Mouse (Mus musculus) MEL (cell line): ENCODE data around the gene Apoc4. TPM values are rescaled to one million over a fixed set of nuclear protein-coding genes. Genes with fewer than 3 reads are reported as not detected.
A peak's percentile ranks its signal among the peaks of the same experiment; 100 is the strongest.

Experiments
- DNase-seq: peaks from one replicate; pipeline ENCODE4 v3.0.0; 2011; ENCODE audit warnings: low read depth, low spot score
- H3K27ac ChIP-seq: 2 replicates; pipeline ENCODE4 v1.5.1; 2012; ENCODE audit warnings: low read depth, mild to moderate bottlenecking, control low read depth, low read length, moderate library complexity; ENCODE audit not compliant: control insufficient read depth
- H3K27me3 ChIP-seq, 2 experiments: fragments of 150-350 bp in 1 of 2; sonication (generic) in 1 of 2; 2 replicates each; pipeline ENCODE4 v1.6.1; 2012; ENCODE audit warnings: low read length in 2 of 2, mild to moderate bottlenecking in 2 of 2, improper control_type of control experiment in 1 of 2, moderate library complexity in 1 of 2; ENCODE audit not compliant: insufficient read depth in 2 of 2, control insufficient read depth in 1 of 2
- H3K36me3 ChIP-seq, 2 experiments: 2 replicates each; pipeline ENCODE4 v1.6.1; 2012 to 2014; ENCODE audit warnings: low read length in 2 of 2, improper control_type of control experiment in 1 of 2, inconsistent platforms in 1 of 2, mild to moderate bottlenecking in 1 of 2; ENCODE audit not compliant: insufficient read depth in 2 of 2, control insufficient read depth in 1 of 2
- H3K4me1 ChIP-seq, 2 experiments: fragments of 150-350 bp in 1 of 2; sonication (generic) in 1 of 2; 2 replicates each; pipeline ENCODE4 v1.6.1; 2012; ENCODE audit warnings: low read length in 2 of 2, improper control_type of control experiment in 1 of 2, mild to moderate bottlenecking in 1 of 2; ENCODE audit not compliant: insufficient read depth in 2 of 2, control insufficient read depth in 1 of 2
- H3K4me3 ChIP-seq, 2 experiments: fragments of 150-350 bp in 1 of 2; sonication (generic) in 1 of 2; 2 replicates each; pipeline ENCODE4 v1.5.1; 2012; ENCODE audit warnings: low read depth in 2 of 2, low read length in 2 of 2, mild to moderate bottlenecking in 2 of 2, moderate library complexity in 2 of 2, control low read depth in 1 of 2, improper control_type of control experiment in 1 of 2; ENCODE audit not compliant: control insufficient read depth in 1 of 2, insufficient read depth in 1 of 2
- H3K79me2 ChIP-seq: 2 replicates; pipeline ENCODE4 v1.6.1; 2012; ENCODE audit warnings: mild to moderate bottlenecking, low read length, moderate library complexity; ENCODE audit not compliant: control insufficient read depth, poor library complexity, insufficient read depth
- H3K9ac ChIP-seq: 2 replicates; pipeline ENCODE4 v1.6.1; 2012; ENCODE audit warnings: low read depth, mild to moderate bottlenecking, control low read depth, low read length, moderate library complexity; ENCODE audit not compliant: control insufficient read depth, poor library complexity, severe bottlenecking
- H3K9me3 ChIP-seq: fragments of 150-350 bp; sonication (generic); replicated peaks from 2 replicates; pipeline ENCODE4 v1.6.1; 2012; ENCODE audit warnings: mild to moderate bottlenecking, low read length, improper control_type of control experiment, moderate library complexity; ENCODE audit not compliant: insufficient read depth
- BHLHE40 ChIP-seq: IDR thresholded peaks from 2 replicates; pipeline ENCODE4 v1.6.1; 2012; ENCODE audit warnings: low read depth, mild to moderate bottlenecking, inconsistent platforms, low read length, improper control_type of control experiment, borderline replicate concordance
- CTCF ChIP-seq, 3 experiments: IDR thresholded peaks in 2 of 3; conservative IDR thresholded peaks in 1 of 3; 2 replicates each; pipeline ENCODE4 v1.5.1; 2011 to 2012; ENCODE audit warnings: low read length in 3 of 3, low read depth in 2 of 3, mild to moderate bottlenecking in 2 of 3, improper control_type of control experiment in 1 of 3, inconsistent platforms in 1 of 3, mixed read lengths in 1 of 3, moderate library complexity in 1 of 3; ENCODE audit not compliant: control insufficient read depth in 1 of 3, insufficient read depth in 1 of 3, poor library complexity in 1 of 3, severe bottlenecking in 1 of 3
- E2F4 ChIP-seq: IDR thresholded peaks from 2 replicates; pipeline ENCODE4 v1.6.1; 2011; ENCODE audit warnings: low read depth, low read length, improper control_type of control experiment, borderline replicate concordance
- ELF1 ChIP-seq: IDR thresholded peaks from 2 replicates; pipeline ENCODE4 v1.6.1; 2014; ENCODE audit warnings: low read depth, mild to moderate bottlenecking, inconsistent platforms, low read length, improper control_type of control experiment, moderate library complexity
- GABPA ChIP-seq: IDR thresholded peaks from 2 replicates; pipeline ENCODE4 v1.6.1; 2012; ENCODE audit warnings: low read depth, mild to moderate bottlenecking, inconsistent platforms, low read length, improper control_type of control experiment, moderate library complexity
- HCFC1 ChIP-seq: IDR thresholded peaks from 2 replicates; pipeline ENCODE4 v1.6.1; 2012; ENCODE audit warnings: low read depth, mild to moderate bottlenecking, inconsistent platforms, low read length, improper control_type of control experiment, moderate library complexity
- MXI1 ChIP-seq: IDR thresholded peaks from 2 replicates; pipeline ENCODE4 v1.6.1; 2011; ENCODE audit warnings: mild to moderate bottlenecking, low read depth, low read length, improper control_type of control experiment
- POLR2A ChIP-seq, 2 experiments: IDR thresholded peaks; 2 replicates each; pipeline ENCODE4 v1.6.1; 2011 to 2012; ENCODE audit warnings: low read length in 2 of 2, mild to moderate bottlenecking in 2 of 2, control low read depth in 1 of 2, improper control_type of control experiment in 1 of 2, low read depth in 1 of 2, moderate library complexity in 1 of 2; ENCODE audit not compliant: control insufficient read depth in 1 of 2, insufficient read depth in 1 of 2, poor library complexity in 1 of 2
- RCOR1 ChIP-seq: IDR thresholded peaks from 2 replicates; pipeline ENCODE4 v1.6.1; 2012; ENCODE audit warnings: low read depth, mild to moderate bottlenecking, inconsistent platforms, low read length, improper control_type of control experiment
- TAL1 ChIP-seq: IDR thresholded peaks from 2 replicates; pipeline ENCODE4 v1.6.1; 2012; ENCODE audit warnings: mild to moderate bottlenecking, inconsistent platforms, low read length, moderate library complexity, mixed read lengths
- TCF12 ChIP-seq: IDR thresholded peaks from 2 replicates; pipeline ENCODE4 v1.6.1; 2014; ENCODE audit warnings: low read depth, mild to moderate bottlenecking, inconsistent platforms, low read length, improper control_type of control experiment, moderate library complexity
- USF2 ChIP-seq, 2 experiments: IDR thresholded peaks; 2 replicates each; pipeline ENCODE4 v1.6.1; 2011 to 2012; ENCODE audit warnings: improper control_type of control experiment in 2 of 2, low read length in 2 of 2, borderline replicate concordance in 1 of 2, inconsistent platforms in 1 of 2, low read depth in 1 of 2, mild to moderate bottlenecking in 1 of 2; ENCODE audit not compliant: insufficient read depth in 1 of 2
- ZKSCAN1 ChIP-seq: IDR thresholded peaks from 2 replicates; pipeline ENCODE4 v1.6.1; 2012; ENCODE audit warnings: low read depth, mild to moderate bottlenecking, inconsistent platforms, low read length, improper control_type of control experiment, moderate library complexity
- ZMIZ1 ChIP-seq: IDR thresholded peaks from 2 replicates; pipeline ENCODE4 v1.6.1; 2012; ENCODE audit warnings: low read depth, mild to moderate bottlenecking, inconsistent platforms, low read length, improper control_type of control experiment, moderate library complexity
- polyA plus RNA-seq, 2 experiments: library from polyadenylated mRNA; stranded (reverse) in 1 of 2; unstranded in 1 of 2; fragments of >175 nt in 1 of 2; fragments of >200 nt in 1 of 2; gene quantifications; 2 replicates each; pipeline versions ENCODE4 v1.2.1 to v1.2.4; 2012; ENCODE audit warnings: low replicate concordance in 2 of 2, low read depth in 1 of 2; ENCODE audit not compliant: insufficient read length in 2 of 2, insufficient read depth in 1 of 2, missing spikeins in 1 of 2
- total RNA-seq: library from RNA; depleted of rRNA; stranded (reverse); fragments of 300-350 nt; gene quantifications from 2 replicates; pipeline ENCODE4 v1.2.3, GENCODE M21; 2012

Apoc4 gene
- total and polyA plus RNA-seq, 3 experiments = not detected

DNA sequence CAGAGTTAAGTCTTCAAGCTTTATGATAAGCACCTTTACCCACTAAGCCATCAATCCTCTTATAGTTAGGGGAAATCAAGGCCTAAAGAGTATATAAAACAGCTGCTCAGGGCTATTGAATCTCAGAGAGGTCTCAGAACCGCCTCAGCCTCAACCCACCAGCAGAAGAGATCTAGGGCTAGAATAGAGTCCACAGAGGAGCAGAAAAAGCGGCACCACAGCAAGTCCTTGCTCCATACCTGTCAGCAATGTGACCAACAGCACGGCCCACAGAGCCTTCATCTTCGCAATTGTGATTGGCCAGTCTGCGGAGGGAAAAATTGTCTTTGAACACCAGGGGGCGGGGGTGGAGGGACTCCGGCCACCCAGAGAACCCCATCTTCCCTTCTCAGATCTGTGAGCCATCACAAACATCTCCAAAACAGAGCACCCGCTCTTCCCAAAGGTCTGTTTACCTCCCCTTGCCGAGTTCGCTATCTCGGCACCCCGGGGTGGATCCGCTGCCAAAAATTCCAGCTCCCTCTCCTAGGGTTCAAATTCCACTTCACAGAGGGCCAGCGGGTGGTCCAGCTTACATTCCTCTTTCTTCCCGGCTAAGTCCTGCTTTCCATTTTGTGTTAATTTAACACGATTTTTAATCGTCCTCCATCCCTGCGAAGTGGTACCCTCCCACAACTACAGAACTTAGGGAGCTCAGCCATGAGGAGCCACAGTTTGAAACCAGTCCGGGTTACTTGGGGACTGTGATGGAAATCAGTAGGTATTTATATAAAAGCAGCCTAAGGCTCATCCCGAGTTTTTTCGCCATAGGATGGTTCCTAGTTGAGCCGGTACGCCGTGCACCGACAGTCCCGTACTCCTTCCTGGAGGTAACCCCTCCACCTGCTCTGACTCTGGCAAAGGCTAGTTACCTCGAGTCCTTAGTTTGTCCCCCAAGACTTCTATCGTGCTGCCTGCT, 16.9 kb upstream of the Apoc4 start:
- no peak overlapping the region for H3K4me3 ChIP-seq
- peaks cover 2 to 46% of the 10 kb centered on the region in 2 experiments; a peak in 3 of 4 replicates for H3K36me3 ChIP-seq
- peak overlapping the region; percentile 54; the same call in 1 of the 2 replicates for H3K27ac ChIP-seq
- no peak for TF ChIP-seq TCF12
- TF ChIP-seq GABPA = no peak
- TF ChIP-seq CTCF (IDR thresholded peaks at IDR 0.05 in 2 of 3, conservative IDR thresholded peaks at IDR 0.05 in 1 of 3; ENCODE audit: control insufficient read depth in 1 of 3, insufficient read depth in 1 of 3, low read depth in 2 of 3, low read length in 3 of 3, poor library complexity in 1 of 3, severe bottlenecking in 1 of 3) = no peak
- no peak for TF ChIP-seq TAL1
- TF ChIP-seq HCFC1 = no peak
- TF ChIP-seq POLR2A (IDR thresholded peaks at IDR 0.05; ENCODE audit: control insufficient read depth in 1 of 2, insufficient read depth in 1 of 2, low read depth in 1 of 2, low read length in 2 of 2, poor library complexity in 1 of 2) = no peak; a peak in 1 of 4 replicates
- no peak for TF ChIP-seq RCOR1
- TF ChIP-seq E2F4 = no peak
- TF ChIP-seq ZKSCAN1 = no peak
- no peak for TF ChIP-seq USF2 (IDR thresholded peaks at IDR 0.05; ENCODE audit: borderline replicate concordance in 1 of 2, insufficient read depth in 1 of 2, low read depth in 1 of 2, low read length in 2 of 2)
- TF ChIP-seq ZMIZ1 = no peak
- TF ChIP-seq MXI1 = no peak
- no peak for DNase-seq
- H3K79me2 ChIP-seq = no peaks in the 10 kb centered on the region
- no peaks in the 10 kb centered on the region for H3K9me3 ChIP-seq
- peaks cover 14 to 46% of the 10 kb centered on the region in 2 experiments for H3K4me1 ChIP-seq
- no peaks in the 10 kb centered on the region for H3K27me3 ChIP-seq
- H3K9ac ChIP-seq = no peak overlapping the region

DNA sequence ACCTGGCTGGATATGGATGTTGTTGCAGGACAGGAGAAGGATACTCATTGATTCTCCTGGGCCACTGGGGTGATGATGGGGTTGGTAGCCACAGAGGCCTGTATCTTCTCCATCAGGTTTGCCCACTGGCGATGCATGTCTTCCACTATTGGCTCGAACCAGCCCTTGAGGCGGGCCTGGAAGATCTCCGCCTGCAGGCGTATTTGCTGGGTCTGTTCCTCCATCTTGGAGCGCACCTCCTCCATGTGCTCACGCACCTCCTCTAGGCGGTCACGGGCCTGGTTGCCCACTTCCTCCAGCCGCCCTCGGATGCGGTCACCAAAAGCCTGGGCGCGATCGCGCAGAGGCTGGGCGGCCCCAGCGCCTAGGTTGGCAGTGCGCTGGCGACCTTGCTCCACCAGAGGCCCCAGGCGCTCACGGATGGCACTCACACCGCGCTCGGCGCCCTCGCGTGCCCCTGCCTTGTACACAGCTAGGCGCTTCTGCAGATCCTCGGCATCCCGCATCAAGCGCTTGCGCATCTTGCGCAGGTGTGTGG, 15.1 kb upstream of the Apoc4 start:
- TF ChIP-seq BHLHE40 (no peak), ELF1 (no peak)
- Histone ChIP-seq H3K79me2 (no peaks in the 10 kb centered on the region), H3K9me3 (no peaks in the 10 kb centered on the region), H3K4me3 (no peak overlapping the region), H3K9ac (no peak overlapping the region), H3K27me3 (no peaks in the 10 kb centered on the region), H3K4me1 (peaks cover 14 to 51% of the 10 kb centered on the region in 2 experiments), H3K27ac (peak overlapping the region; percentile 98), H3K36me3 (peaks cover 0 to 46% of the 10 kb centered on the region in 2 experiments; a peak in 2 of 4 replicates)
- DNase-seq = no peak
